In the genomic region with DNA sequence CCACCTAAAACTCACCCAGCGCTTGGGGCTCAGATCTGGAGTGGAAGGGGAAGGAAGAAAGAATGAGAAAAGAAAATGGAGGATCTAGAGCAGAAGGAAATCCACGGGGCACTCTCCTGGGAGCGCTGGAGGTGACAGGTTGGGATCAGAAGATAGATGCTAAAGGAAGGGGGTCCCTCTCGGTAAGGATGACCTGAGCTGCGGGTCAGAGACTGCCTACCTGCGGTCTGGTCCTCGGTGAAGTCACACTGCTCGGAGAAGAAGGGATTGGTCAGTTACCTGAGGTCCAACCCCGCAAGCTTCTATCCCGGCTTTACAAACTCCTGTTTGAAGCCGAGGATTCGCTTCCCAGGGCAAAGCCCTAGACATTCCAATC, we compare ENCODE assay signal across 8 mouse cellular contexts. TPM values are rescaled to one million over a fixed set of nuclear protein-coding genes. Genes with fewer than 3 reads are reported as not detected.
DNase-seq lines count a peak whose midpoint lies in the region; ATAC-seq and TF ChIP-seq lines count a peak whose summit lies in the region.

No protein-coding gene starts in this region.

- H3K4me1 ChIP-seq in kidney, postnatal 0 days (replicated peaks; ENCODE audit: insufficient read depth, low read length) = peaks cover 26% of the 10 kb centered on the region
- H3K4me1 ChIP-seq in megakaryocyte, embryonic 14.5 days = peaks cover 81% of the 10 kb centered on the region

- H3K4me2 ChIP-seq in kidney, postnatal 0 days (ENCODE audit: low read length) = peak overlapping the region; percentile 62

- H3K9ac ChIP-seq in kidney, postnatal 0 days (ENCODE audit: low read depth, low read length) = peak overlapping the region; percentile 67

- peak; percentile 26 for ATAC-seq in kidney, postnatal 0 days (replicated peaks; ENCODE audit: low FRiP score, low read depth)
- peak; percentile 20 for ATAC-seq in granulocyte monocyte progenitor cell, adult 5-6 weeks (replicated peaks; ENCODE audit: poor library complexity, severe bottlenecking)

- no peak for DNase-seq in kidney, postnatal 0 days (ENCODE audit: low spot score)
- no peak for DNase-seq in kidney, adult 11 months
- DNase-seq in c-Kit-negative CD71-positive TER-119-positive erythroid progenitor cells, embryonic 14.5 days (ENCODE audit: low read depth, low spot score) = peak; percentile 43
- DNase-seq in cerebellum, adult 8-10 months = no peak
- no peak for DNase-seq in Muller cell, postnatal 12 days (ENCODE audit: inconsistent ontology term)
- no peak for DNase-seq in adrenal gland, adult 18-20 months (ENCODE audit: low spot score in 2 of 2)

- H3K36me3 ChIP-seq in kidney, postnatal 0 days (ENCODE audit: insufficient read depth, low read length) = peaks cover 28% of the 10 kb centered on the region
- H3K36me3 ChIP-seq in megakaryocyte, embryonic 14.5 days (replicated peaks; ENCODE audit: low read length) = peaks cover 54% of the 10 kb centered on the region

- no peaks in the 10 kb centered on the region for H3K27me3 ChIP-seq in kidney, postnatal 0 days (ENCODE audit: insufficient read depth, low read length)
- H3K27me3 ChIP-seq in megakaryocyte, embryonic 14.5 days (replicated peaks) = no peaks in the 10 kb centered on the region

- H3K4me3 ChIP-seq in kidney, postnatal 0 days (replicated peaks; ENCODE audit: low read depth, low read length) = peak overlapping the region; percentile 71
- H3K4me3 ChIP-seq in megakaryocyte, embryonic 14.5 days (replicated peaks) = peak overlapping the region; percentile 92

- under 1% methylated on average over 12 of the region's 12 CpGs for WGBS in kidney, postnatal 0 days

- H3K9me3 ChIP-seq in kidney, postnatal 0 days (replicated peaks; ENCODE audit: low read length) = no peaks in the 10 kb centered on the region
- no peaks in the 10 kb centered on the region for H3K9me3 ChIP-seq in megakaryocyte, embryonic 14.5 days

- peak overlapping the region; percentile 97 for H3K27ac ChIP-seq in kidney, postnatal 0 days

- no peak for TF ChIP-seq CTCF in kidney, postnatal 0 days (IDR thresholded peaks at IDR 0.05; ENCODE audit: low read depth)

RNA-seq across cellular contexts. Expression of gene Myl6, which starts 0.6 kb away (rescaled TPM):
- polyA plus RNA-seq in kidney, postnatal 0 days (2015; fragmentation: Nextera tagmentation; extraction: Ambion mirVana) = 1,410 and 1,495 TPM in 2 replicates
- 1,019 and 1,105 TPM in 2 replicates for total RNA-seq in granulocyte monocyte progenitor cell, adult 5-6 weeks (2014; fragmentation: Nextera tagmentation)
- 1,278 and 1,308 TPM in 2 replicates for total RNA-seq in granulocyte monocyte progenitor cell, adult 5-6 weeks (2017)
- 175 and 2,406 TPM in 2 replicates for polyA plus RNA-seq in megakaryocyte, embryonic 14.5 days (2012; ENCODE audit: insufficient read depth, low replicate concordance)
- total RNA-seq in adrenal gland, adult 18-20 months (2021) = 100 to 1,000 TPM; 816 to 933 TPM

RNA-seq across cellular contexts. Expression of gene Myl6b, which starts 5.2 kb away (rescaled TPM):
- polyA plus RNA-seq in kidney, postnatal 0 days (2015; fragmentation: Nextera tagmentation; extraction: Ambion mirVana) = 3.2 and 3.7 TPM in 2 replicates
- 10.7 and 13.7 TPM in 2 replicates for total RNA-seq in granulocyte monocyte progenitor cell, adult 5-6 weeks (2014; fragmentation: Nextera tagmentation)
- 1.2 and 1.7 TPM in 2 replicates for total RNA-seq in granulocyte monocyte progenitor cell, adult 5-6 weeks (2017)
- 9.5 and 15.9 TPM in 2 replicates for polyA plus RNA-seq in megakaryocyte, embryonic 14.5 days (2012; ENCODE audit: insufficient read depth, low replicate concordance)
- total RNA-seq in adrenal gland, adult 18-20 months (2021) = 10 to 100 TPM in 1 of 2 experiments, 1 to 10 TPM in 1; 5.3 to 11.6 TPM

RNA-seq across cellular contexts. Expression of gene Esyt1, which starts 32.4 kb away (rescaled TPM):
- 15.9 TPM in 2 replicates for polyA plus RNA-seq in kidney, postnatal 0 days (2015; fragmentation: Nextera tagmentation; extraction: Ambion mirVana)
- 89.1 and 90.5 TPM in 2 replicates for total RNA-seq in granulocyte monocyte progenitor cell, adult 5-6 weeks (2014; fragmentation: Nextera tagmentation)
- total RNA-seq in granulocyte monocyte progenitor cell, adult 5-6 weeks (2017) = 78.8 and 97.6 TPM in 2 replicates
- polyA plus RNA-seq in megakaryocyte, embryonic 14.5 days (2012; ENCODE audit: insufficient read depth, low replicate concordance) = 48.5 and 62.5 TPM in 2 replicates
- 10 to 100 TPM; 23.6 to 39.0 TPM for total RNA-seq in adrenal gland, adult 18-20 months (2021)

RNA-seq across cellular contexts. Expression of gene Smarcc2, which starts 34.3 kb away (rescaled TPM):
- 40.5 and 44.9 TPM in 2 replicates for polyA plus RNA-seq in kidney, postnatal 0 days (2015; fragmentation: Nextera tagmentation; extraction: Ambion mirVana)
- 90.4 and 113 TPM in 2 replicates for total RNA-seq in granulocyte monocyte progenitor cell, adult 5-6 weeks (2014; fragmentation: Nextera tagmentation)
- 56.4 and 56.9 TPM in 2 replicates for total RNA-seq in granulocyte monocyte progenitor cell, adult 5-6 weeks (2017)
- polyA plus RNA-seq in megakaryocyte, embryonic 14.5 days (2012; ENCODE audit: insufficient read depth, low replicate concordance) = 86.7 and 138 TPM in 2 replicates
- total RNA-seq in adrenal gland, adult 18-20 months (2021) = 100 to 1,000 TPM; 113 to 116 TPM

RNA-seq across cellular contexts. Expression of gene Zc3h10, which starts 54.3 kb away (rescaled TPM):
- 13.7 and 16.9 TPM in 2 replicates for polyA plus RNA-seq in kidney, postnatal 0 days (2015; fragmentation: Nextera tagmentation; extraction: Ambion mirVana)
- total RNA-seq in granulocyte monocyte progenitor cell, adult 5-6 weeks (2014; fragmentation: Nextera tagmentation) = 8.8 and 9.7 TPM in 2 replicates
- total RNA-seq in granulocyte monocyte progenitor cell, adult 5-6 weeks (2017) = 12.5 and 13.6 TPM in 2 replicates
- 21.5 and 24.2 TPM in 2 replicates for polyA plus RNA-seq in megakaryocyte, embryonic 14.5 days (2012; ENCODE audit: insufficient read depth, low replicate concordance)
- total RNA-seq in adrenal gland, adult 18-20 months (2021) = 10 to 100 TPM; 14.5 TPM
